In genomic region chr6:120079547-120079946, GRCm38 (mm10) we compare ENCODE assay signal across 32 mouse cellular contexts. TPM values are rescaled to one million over a fixed set of nuclear protein-coding genes. Genes with fewer than 3 reads are reported as not detected.
"Had no signal": no experiment of that assay in that cellular context is flagged by ENCODE, and none has a peak within 500 bp of the region (broad histone marks: within the 10 kb centered on the region; RNA-seq: fewer than 3 reads in every experiment).

No protein-coding gene starts in this region.

- DNase-seq: gastrocnemius, adult 2 months; gastrocnemius, postnatal 10 days; gastrocnemius, postnatal 25 days; heart, adult 18-20 months; heart, postnatal 14 days; heart, postnatal 36 days; kidney, adult 11 months; kidney, adult 2 months; kidney, adult 9 months; kidney, postnatal 14 days; kidney, postnatal 36 days; layer of hippocampus, adult 9-11 months; layer of hippocampus, postnatal 36 days; left cerebral cortex, postnatal 4 days had no signal

- H3K27ac ChIP-seq: gastrocnemius, adult 2 months; heart, embryonic 13.5 days; heart, embryonic 15.5 days; hindbrain, embryonic 13.5 days; hindbrain, embryonic 15.5 days; hindbrain, postnatal 0 days; kidney, embryonic 15.5 days; kidney, postnatal 0 days; limb, embryonic 13.5 days; limb, embryonic 15.5 days; liver, embryonic 12.5 days; liver, embryonic 14.5 days had no signal

- H3K4me3 ChIP-seq: gastrocnemius, adult 2 months; heart, embryonic 13.5 days; heart, embryonic 15.5 days; hindbrain, embryonic 13.5 days; hindbrain, embryonic 15.5 days; kidney, embryonic 15.5 days; limb, embryonic 13.5 days; limb, embryonic 15.5 days; liver, embryonic 12.5 days had no signal

- H3K36me3 ChIP-seq: heart, embryonic 13.5 days; heart, embryonic 15.5 days; hindbrain, embryonic 13.5 days; hindbrain, embryonic 15.5 days; kidney, embryonic 15.5 days; limb, embryonic 13.5 days; limb, embryonic 15.5 days; liver, embryonic 12.5 days had no signal

- H3K27me3 ChIP-seq: heart, embryonic 13.5 days; heart, embryonic 15.5 days; hindbrain, embryonic 13.5 days; hindbrain, embryonic 15.5 days; kidney, embryonic 15.5 days; limb, embryonic 13.5 days; limb, embryonic 15.5 days; liver, embryonic 12.5 days had no signal

- H3K4me1 ChIP-seq: heart, embryonic 13.5 days; heart, embryonic 15.5 days; hindbrain, embryonic 13.5 days; hindbrain, embryonic 15.5 days; kidney, embryonic 15.5 days had no signal

RNA-seq across cellular contexts. Expression of gene Ninj2, which starts 13.6 kb away (rescaled TPM):
- polyA plus RNA-seq: heart, embryonic 11.5 days; heart, embryonic 13.5 days; heart, postnatal 0 days; hindbrain, embryonic 11.5 days; hindbrain, embryonic 13.5 days; hindbrain, embryonic 15.5 days; hindbrain, postnatal 0 days; intestine, embryonic 14.5 days; kidney, adult 2 months; kidney, embryonic 15.5 days; kidney, postnatal 0 days; large intestine, adult 2 months; limb, embryonic 11.5 days; liver, adult 2 months; liver, embryonic 12.5 days had no signal
